Mouse (Mus musculus) limb, embryonic 13.5 days (tissue): ENCODE data around the gene Vgll4. TPM values are rescaled to one million over a fixed set of nuclear protein-coding genes. Genes with fewer than 3 reads are reported as not detected.

ENCODE experiments used
- ATAC-seq: fragments of 200-750 bp; cut with Nextera tagmentation; 2 replicates; pipeline ENCODE4 v1.8.0; 2017; ENCODE audit warnings: low read depth, moderate number of reproducible peaks, moderate TSS enrichment; ENCODE audit not compliant: low FRiP score
- H3K27ac ChIP-seq: fragments of 300-500 bp; sonication (generic); 2 replicates; pipeline ENCODE4 v1.5.1; 2015; ENCODE audit warnings: inconsistent platforms, mild to moderate bottlenecking, moderate library complexity
- H3K27me3 ChIP-seq: fragments of 300-500 bp; sonication (generic); 2 replicates; pipeline ENCODE4 v1.6.1; 2015; ENCODE audit warnings: mild to moderate bottlenecking, inconsistent platforms
- H3K36me3 ChIP-seq: fragments of 300-500 bp; sonication (generic); 2 replicates; pipeline ENCODE4 v1.6.1; 2015; ENCODE audit warnings: inconsistent platforms, mild to moderate bottlenecking, moderate library complexity
- H3K4me1 ChIP-seq: fragments of 300-500 bp; sonication (generic); 2 replicates; pipeline ENCODE4 v1.6.1; 2015; ENCODE audit warnings: inconsistent platforms
- H3K4me2 ChIP-seq: fragments of 300-500 bp; sonication (generic); replicated peaks from 2 replicates; pipeline ENCODE4 v1.6.1; 2015; ENCODE audit warnings: inconsistent platforms, mild to moderate bottlenecking, moderate library complexity
- H3K4me3 ChIP-seq: fragments of 300-500 bp; sonication (generic); 2 replicates; pipeline ENCODE4 v1.5.1; 2015; ENCODE audit warnings: moderate library complexity, mild to moderate bottlenecking, inconsistent platforms
- H3K9ac ChIP-seq: fragments of 300-500 bp; sonication (generic); 2 replicates; pipeline ENCODE4 v1.6.1; 2015; ENCODE audit warnings: mild to moderate bottlenecking, inconsistent platforms
- H3K9me3 ChIP-seq: fragments of 300-500 bp; sonication (generic); 2 replicates; pipeline ENCODE4 v1.6.1; 2016; ENCODE audit warnings: inconsistent platforms
- WGBS: fragments of 180-500 bp; shearing (Covaris S2); methylation state at CpG from one replicate; pipeline ENCODE4 v1.1.7; 2015; 5-methylcytosine and 5-hydroxymethylcytosine counted together
- polyA plus RNA-seq: library from polyadenylated mRNA; unstranded; fragments of >200 nt; fragmentation: Nextera tagmentation; extraction: Ambion mirVana; gene quantifications from 2 replicates; pipeline ENCODE4 v1.2.1, GENCODE M21; 2015

The Vgll4 gene
- polyA plus RNA-seq, 1 experiment from 2014 or later: 154 TPM

DNA sequence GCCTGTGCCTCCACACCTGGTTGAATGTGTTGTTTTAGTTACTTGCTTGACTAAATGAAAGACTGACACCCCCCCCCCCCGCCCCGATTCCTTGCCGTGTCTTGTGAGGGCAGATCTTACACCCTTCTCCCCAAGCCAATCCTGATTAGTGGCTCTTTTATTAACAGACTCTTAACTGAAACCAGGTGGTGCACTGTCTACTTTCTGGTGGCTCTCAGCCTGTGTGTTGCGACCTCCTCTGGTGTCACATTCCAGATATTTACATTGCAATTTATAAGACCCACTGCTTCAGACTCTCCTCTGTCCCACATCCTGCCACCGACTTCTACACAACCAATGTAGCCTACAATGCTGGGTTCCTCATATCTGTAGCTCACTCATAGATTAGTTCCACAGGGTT, 27.7 kb upstream of the Vgll4 start:
- 4% methylated on average over 5 of the region's 5 CpGs for WGBS
- H3K27ac ChIP-seq: peak overlapping the region; percentile 40; the same call in 1 of the 2 replicates
- peaks cover 47% of the 10 kb centered on the region for H3K4me1 ChIP-seq
- no peak overlapping the region for H3K9ac ChIP-seq
- H3K4me3 ChIP-seq: no peak overlapping the region
- no peak overlapping the region for H3K4me2 ChIP-seq
- H3K9me3 ChIP-seq: no peaks in the 10 kb centered on the region
- H3K27me3 ChIP-seq: no peaks in the 10 kb centered on the region
- ATAC-seq: peak; percentile 29; the same call in 1 of the 2 replicates
- H3K36me3 ChIP-seq: peaks cover 12% of the 10 kb centered on the region

DNA sequence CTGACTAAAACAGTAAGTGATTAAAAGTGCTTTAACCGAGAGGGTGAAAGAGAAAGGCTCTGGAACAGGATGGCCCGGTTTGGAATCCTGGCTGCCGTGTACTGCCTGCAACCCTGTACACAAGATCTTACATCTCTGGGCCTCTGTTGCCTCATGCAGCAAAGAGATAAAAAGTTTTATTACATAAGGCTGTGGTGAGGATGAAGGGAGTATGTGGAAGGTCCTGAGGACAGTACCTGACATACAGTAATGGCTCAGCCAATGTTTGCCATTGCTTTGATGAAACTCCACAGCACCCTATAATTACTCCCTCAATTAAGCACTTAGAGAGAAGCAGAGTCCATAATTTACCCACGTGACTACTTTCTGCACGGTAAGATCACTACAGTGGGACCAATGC, 27.1 kb upstream of the Vgll4 start:
- H3K27ac ChIP-seq: peak overlapping the region; percentile 52; the same call in 1 of the 2 replicates
- no peak for ATAC-seq

GRCm38 (mm10) chr6:114994079-114994478, 24.3 kb upstream of the Vgll4 start:
- peaks cover 71% of the 10 kb centered on the region for H3K4me1 ChIP-seq
- H3K27ac ChIP-seq: peak overlapping the region; percentile 76; the same call in 1 of the 2 replicates
- H3K36me3 ChIP-seq: no peaks in the 10 kb centered on the region
- no peaks in the 10 kb centered on the region for H3K9me3 ChIP-seq
- no peaks in the 10 kb centered on the region for H3K27me3 ChIP-seq
- H3K9ac ChIP-seq: no peak overlapping the region
- H3K4me3 ChIP-seq: no peak overlapping the region
- no peak for ATAC-seq
- H3K4me2 ChIP-seq: no peak overlapping the region
- 69% methylated on average over 5 of the region's 5 CpGs for WGBS

More for the DNA sequence above, 27.1 kb upstream of the Vgll4 start:
- WGBS: 31% methylated on average over 5 of the region's 5 CpGs
- peaks cover 53% of the 10 kb centered on the region for H3K4me1 ChIP-seq
- no peaks in the 10 kb centered on the region for H3K9me3 ChIP-seq
- peaks cover 10% of the 10 kb centered on the region for H3K36me3 ChIP-seq
- H3K9ac ChIP-seq: no peak overlapping the region
- H3K4me3 ChIP-seq: no peak overlapping the region
- H3K4me2 ChIP-seq: no peak overlapping the region
- no peaks in the 10 kb centered on the region for H3K27me3 ChIP-seq

- H3K9me3 ChIP-seq: no peaks in the 10 kb centered on the region
- H3K27me3 ChIP-seq: no peaks in the 10 kb centered on the region
- H3K4me3 ChIP-seq: no peak overlapping the region
- peak overlapping the region; percentile 76; the same call in 1 of the 2 replicates for H3K27ac ChIP-seq
- H3K4me1 ChIP-seq: peaks cover 75% of the 10 kb centered on the region
- no peaks in the 10 kb centered on the region for H3K36me3 ChIP-seq
- WGBS: 25% methylated on average over 8 of the region's 8 CpGs
- H3K9ac ChIP-seq: no peak overlapping the region
- ATAC-seq: peak; percentile 55; the same call in 1 of the 2 replicates
- H3K4me2 ChIP-seq: 0 out of 2 replicates have a peak overlapping the region, but pooled peaks have one; percentile 3
These were observed 23.9 kb upstream of the Vgll4 start for GRCm38 (mm10) chr6:114993659-114994058.

GRCm38 (mm10) chr6:114991909-114992308, 22.1 kb upstream of the Vgll4 start:
- H3K27me3 ChIP-seq: no peaks in the 10 kb centered on the region
- H3K4me3 ChIP-seq: no peak overlapping the region
- 75% methylated on average over 4 of the region's 4 CpGs for WGBS
- H3K4me1 ChIP-seq: peaks cover 71% of the 10 kb centered on the region
- H3K9me3 ChIP-seq: no peaks in the 10 kb centered on the region
- no peaks in the 10 kb centered on the region for H3K36me3 ChIP-seq
- H3K27ac ChIP-seq: no peak overlapping the region
- no peak overlapping the region for H3K9ac ChIP-seq
- ATAC-seq: no peak
- H3K4me2 ChIP-seq: no peak overlapping the region

DNA sequence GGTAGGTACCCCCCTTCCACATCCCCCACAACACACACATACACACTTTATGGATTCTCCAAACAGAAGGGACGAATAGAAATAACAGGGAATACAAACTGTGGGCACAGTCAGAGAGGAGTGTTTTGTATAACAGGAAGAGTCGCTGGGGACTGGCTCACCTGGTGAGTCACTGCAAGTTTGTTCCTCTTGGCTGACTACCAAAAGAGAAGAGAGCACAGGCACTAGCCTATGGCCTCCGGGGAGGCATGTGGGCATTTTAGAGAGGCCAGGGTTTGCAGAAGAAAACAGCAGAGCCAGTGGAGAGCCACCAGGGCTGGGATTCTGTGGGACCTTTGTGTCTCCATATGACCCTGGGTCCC, 18.8 kb upstream of the Vgll4 start:
- no peaks in the 10 kb centered on the region for H3K27me3 ChIP-seq
- no peaks in the 10 kb centered on the region for H3K9me3 ChIP-seq
- no peak overlapping the region for H3K4me3 ChIP-seq
- no peak overlapping the region for H3K9ac ChIP-seq
- no peak overlapping the region for H3K4me2 ChIP-seq
- ATAC-seq: peak; percentile 12; the same call in 1 of the 2 replicates
- no peaks in the 10 kb centered on the region for H3K36me3 ChIP-seq
- H3K4me1 ChIP-seq: peaks cover 53% of the 10 kb centered on the region
- 53% methylated on average over 3 of the region's 3 CpGs for WGBS
- H3K27ac ChIP-seq: peak overlapping the region; percentile 74

DNA sequence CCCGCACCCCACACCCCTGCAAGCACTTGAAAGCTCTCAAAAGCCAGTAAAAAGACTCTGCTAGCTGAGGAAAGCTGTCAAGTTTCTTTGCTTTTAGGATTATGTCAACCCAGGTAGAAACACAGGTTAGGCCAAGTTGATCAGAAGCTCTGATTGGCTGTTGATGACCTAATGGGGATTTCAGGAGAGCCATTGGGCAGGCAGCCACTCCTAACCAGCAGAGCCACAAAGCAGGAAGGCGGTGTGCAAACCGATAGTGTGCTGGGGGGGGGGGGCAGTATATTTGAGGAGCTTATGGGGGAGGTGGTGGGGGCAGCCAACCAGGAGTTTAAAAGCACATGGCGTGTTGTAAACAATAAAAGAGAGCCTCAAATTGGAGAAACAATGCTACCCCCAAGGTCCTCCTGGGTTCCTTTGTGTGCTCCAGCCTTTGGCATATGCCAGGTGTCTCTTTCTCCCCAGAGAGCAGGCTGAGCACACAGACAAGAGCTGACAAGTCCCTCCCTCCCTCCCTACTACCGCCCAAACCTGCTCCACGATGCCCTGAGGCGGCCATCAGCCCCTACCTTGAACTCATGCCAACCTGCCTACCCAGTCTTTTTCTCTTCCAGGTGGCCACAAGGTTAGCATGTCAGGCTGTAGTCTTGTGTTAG, 18.3 kb upstream of the Vgll4 start:
- Histone ChIP-seq H3K9me3 (no peaks in the 10 kb centered on the region), H3K4me1 (peaks cover 48% of the 10 kb centered on the region), H3K4me2 (no peak overlapping the region), H3K27ac (peak overlapping the region; percentile 74), H3K9ac (no peak overlapping the region), H3K36me3 (no peaks in the 10 kb centered on the region), H3K27me3 (no peaks in the 10 kb centered on the region), H3K4me3 (no peak overlapping the region)
- ATAC-seq: peak; percentile 25; the same call in 1 of the 2 replicates
- WGBS: 44% methylated on average over 7 of the region's 7 CpGs

DNA sequence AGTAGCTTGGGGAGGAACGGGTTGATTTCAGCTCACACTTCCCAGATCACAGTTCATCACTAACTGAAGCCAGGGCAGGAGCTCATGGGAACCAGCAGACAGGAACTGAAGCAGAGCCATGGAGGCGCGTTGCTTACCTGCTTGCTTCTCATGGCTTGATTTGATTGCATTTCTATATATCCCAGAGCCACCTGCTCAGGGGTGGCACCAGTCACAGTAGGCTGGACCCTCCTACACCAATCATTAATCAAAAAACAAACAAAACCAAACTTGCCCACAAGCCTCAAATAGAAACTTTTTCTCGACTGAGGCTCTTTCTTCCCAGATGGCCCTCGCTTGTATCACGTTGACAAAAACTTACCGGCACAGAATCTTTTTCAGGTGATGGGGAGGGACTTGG, 12.9 kb upstream of the Vgll4 start:
- no peak overlapping the region for H3K9ac ChIP-seq
- no peak overlapping the region for H3K27ac ChIP-seq
- no peaks in the 10 kb centered on the region for H3K9me3 ChIP-seq
- no peak overlapping the region for H3K4me2 ChIP-seq
- WGBS: 84% methylated on average over 7 of the region's 7 CpGs
- no peak overlapping the region for H3K4me3 ChIP-seq
- no peaks in the 10 kb centered on the region for H3K36me3 ChIP-seq
- no peaks in the 10 kb centered on the region for H3K27me3 ChIP-seq
- ATAC-seq: no peak
- H3K4me1 ChIP-seq: peaks cover 3% of the 10 kb centered on the region

- H3K36me3 ChIP-seq: no peaks in the 10 kb centered on the region
- H3K4me2 ChIP-seq: no peak overlapping the region
- H3K9ac ChIP-seq: no peak overlapping the region
- H3K4me3 ChIP-seq: no peak overlapping the region
- H3K27me3 ChIP-seq: no peaks in the 10 kb centered on the region
- 53% methylated on average over 1 of the region's 1 CpGs for WGBS
- no peak for ATAC-seq
- H3K4me1 ChIP-seq: no peaks in the 10 kb centered on the region
- no peaks in the 10 kb centered on the region for H3K9me3 ChIP-seq
- no peak overlapping the region for H3K27ac ChIP-seq
These were observed 9.9 kb upstream of the Vgll4 start for GRCm38 (mm10) chr6:114979715-114980114.

DNA sequence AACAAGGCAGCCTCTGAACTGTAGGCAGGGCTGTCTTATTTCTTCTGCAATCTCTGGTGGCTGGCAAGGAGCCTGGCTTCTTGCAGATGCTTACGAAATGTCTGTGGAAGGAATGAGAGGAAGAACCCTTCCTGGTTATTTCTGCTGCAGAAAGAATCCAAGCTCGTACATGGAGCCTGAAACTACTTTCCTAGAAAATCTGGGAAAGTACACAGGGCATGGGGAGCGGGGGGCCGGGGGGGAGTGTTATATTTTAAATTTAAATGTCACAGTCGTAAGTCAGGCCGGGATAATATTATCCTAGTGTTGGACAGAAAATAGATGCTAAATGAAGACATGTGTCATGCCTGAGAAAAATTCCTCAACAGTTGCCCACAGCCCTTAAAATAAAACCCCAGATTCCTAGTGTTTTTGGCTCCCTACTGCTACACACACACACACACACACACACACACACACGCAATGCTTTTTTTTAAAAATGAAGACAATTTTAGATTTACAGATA, 7.2 kb upstream of the Vgll4 start:
- no peak for ATAC-seq
- Histone ChIP-seq H3K27me3 (no peaks in the 10 kb centered on the region), H3K9ac (no peak overlapping the region), H3K9me3 (no peaks in the 10 kb centered on the region), H3K4me1 (peaks cover 1% of the 10 kb centered on the region; the same call in 1 of the 2 replicates), H3K27ac (no peak overlapping the region), H3K4me3 (no peak overlapping the region), H3K4me2 (no peak overlapping the region), H3K36me3 (no peaks in the 10 kb centered on the region)
- WGBS: 71% methylated on average over 7 of the region's 7 CpGs

DNA sequence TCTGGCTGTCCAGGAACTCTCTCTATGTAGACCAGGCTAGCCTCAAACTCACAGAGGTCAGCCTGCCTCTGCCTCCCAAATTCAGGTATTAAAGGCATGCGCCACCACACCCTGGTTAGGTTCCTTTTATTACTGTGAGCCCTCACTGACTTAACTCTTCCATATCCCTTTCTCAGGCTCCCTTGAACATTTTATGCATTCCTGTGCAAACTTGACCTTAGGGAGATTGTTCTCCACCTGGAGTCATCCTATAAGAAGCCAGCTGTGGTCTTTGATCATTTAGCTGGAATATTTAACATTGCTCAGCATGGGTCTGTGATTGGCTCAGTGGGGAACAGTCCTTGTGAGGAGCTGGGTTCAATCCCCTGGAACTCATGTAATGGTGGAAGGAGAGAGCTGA, 4.5 kb upstream of the Vgll4 start:
- H3K4me2 ChIP-seq: no peak overlapping the region
- peaks cover 22% of the 10 kb centered on the region for H3K4me1 ChIP-seq
- WGBS: 78% methylated on average over 1 of the region's 1 CpGs
- H3K27me3 ChIP-seq: no peaks in the 10 kb centered on the region
- H3K4me3 ChIP-seq: no peak overlapping the region
- no peak overlapping the region for H3K9ac ChIP-seq
- H3K36me3 ChIP-seq: no peaks in the 10 kb centered on the region
- no peak for ATAC-seq
- H3K27ac ChIP-seq: no peak overlapping the region
- no peaks in the 10 kb centered on the region for H3K9me3 ChIP-seq

- H3K4me2 ChIP-seq: no peak overlapping the region
- WGBS: 47% methylated on average over 1 of the region's 1 CpGs
- H3K9ac ChIP-seq: no peak overlapping the region
- H3K36me3 ChIP-seq: no peaks in the 10 kb centered on the region
- no peak for ATAC-seq
- peaks cover 24% of the 10 kb centered on the region for H3K4me1 ChIP-seq
- H3K27ac ChIP-seq: no peak overlapping the region
- H3K9me3 ChIP-seq: no peaks in the 10 kb centered on the region
- H3K4me3 ChIP-seq: no peak overlapping the region
- no peaks in the 10 kb centered on the region for H3K27me3 ChIP-seq
These were observed 3.2 kb upstream of the Vgll4 start for GRCm38 (mm10) chr6:114972988-114973387.

DNA sequence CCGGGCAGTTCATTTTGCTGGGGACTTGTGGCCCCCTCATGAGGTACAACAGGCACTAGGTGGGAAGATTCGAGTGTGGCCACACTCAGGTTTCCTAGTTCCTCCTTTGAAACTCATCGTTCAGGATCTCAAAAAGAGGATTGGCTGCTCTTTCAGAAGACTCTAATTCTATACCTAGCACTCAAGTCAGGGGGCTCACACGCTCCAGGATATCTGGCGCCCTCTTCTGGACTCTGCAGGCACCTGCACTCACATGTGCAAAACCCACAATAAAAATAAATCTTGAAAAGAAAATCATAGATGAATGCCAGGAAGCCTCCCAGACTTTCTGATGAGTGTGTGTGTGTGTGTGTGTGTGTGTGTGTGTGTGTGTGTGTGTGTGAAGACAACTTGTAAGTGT, 1.1 kb upstream of the Vgll4 start:
- Histone ChIP-seq H3K9me3 (no peaks in the 10 kb centered on the region), H3K4me1 (peaks cover 44% of the 10 kb centered on the region), H3K36me3 (no peaks in the 10 kb centered on the region), H3K4me2 (no peak overlapping the region), H3K9ac (no peak overlapping the region), H3K27ac (no peak overlapping the region), H3K27me3 (no peaks in the 10 kb centered on the region), H3K4me3 (no peak overlapping the region)
- 71% methylated on average over 5 of the region's 5 CpGs for WGBS
- no peak for ATAC-seq
